Mouse (Mus musculus) lung, postnatal 0 days (tissue): ENCODE data around the gene Gm49711. TPM values are rescaled to one million over a fixed set of nuclear protein-coding genes. Genes with fewer than 3 reads are reported as not detected.

Experiments
- ATAC-seq: fragments of 200-750 bp; cut with Nextera tagmentation; 2 replicates; pipeline ENCODE4 v1.8.0; 2017; ENCODE audit warnings: moderate library complexity
- DNase-seq: peaks from one replicate; pipeline ENCODE4 v3.0.0-alpha.2; 2016; ENCODE audit warnings: low spot score
- H3K27ac ChIP-seq: fragments of 300-500 bp; sonication (generic); 2 replicates; pipeline ENCODE4 v1.5.1; 2014; ENCODE audit warnings: antibody characterized with exemption, mild to moderate bottlenecking, low read length, mixed read lengths
- H3K27me3 ChIP-seq: fragments of 300-500 bp; sonication (generic); replicated peaks from 2 replicates; pipeline ENCODE4 v1.6.1; 2014; ENCODE audit warnings: low read length, mixed read lengths; ENCODE audit not compliant: insufficient read depth
- H3K36me3 ChIP-seq: fragments of 300-500 bp; sonication (generic); 2 replicates; pipeline ENCODE4 v1.6.1; 2014; ENCODE audit warnings: low read length, mixed read lengths; ENCODE audit not compliant: insufficient read depth
- H3K4me1 ChIP-seq: fragments of 300-500 bp; sonication (generic); 2 replicates; pipeline ENCODE4 v1.6.1; 2014; ENCODE audit warnings: antibody characterized with exemption, low read depth, low read length, mixed read lengths; ENCODE audit not compliant: insufficient read depth
- H3K4me2 ChIP-seq: fragments of 300-500 bp; sonication (generic); replicated peaks from 2 replicates; pipeline ENCODE4 v1.6.1; 2014; ENCODE audit warnings: low read depth, mild to moderate bottlenecking, low read length, moderate library complexity, mixed read lengths
- H3K4me3 ChIP-seq: fragments of 300-500 bp; sonication (generic); 2 replicates; pipeline ENCODE4 v1.5.1; 2014; ENCODE audit warnings: low read depth, low read length
- H3K9ac ChIP-seq: fragments of 300-500 bp; sonication (generic); replicated peaks from 2 replicates; pipeline ENCODE4 v1.6.1; 2014; ENCODE audit warnings: low read depth, mild to moderate bottlenecking
- H3K9me3 ChIP-seq: fragments of 300-500 bp; sonication (generic); 2 replicates; pipeline ENCODE4 v1.6.1; 2016; ENCODE audit warnings: low read length, mixed read lengths
- CTCF ChIP-seq: IDR thresholded peaks from 2 replicates; pipeline ENCODE4 v1.5.1; 2016; ENCODE audit warnings: antibody characterized with exemption, mild to moderate bottlenecking
- EP300 ChIP-seq: IDR thresholded peaks from 2 replicates; pipeline ENCODE4 v1.6.1; 2016; ENCODE audit warnings: antibody characterized with exemption, mild to moderate bottlenecking, control low read depth
- WGBS: fragments of 180-500 bp; shearing (Covaris S2); extraction: QIAGEN DNeasy Blood & Tissue Kit; methylation state at CpG from one replicate; pipeline ENCODE4 v1.1.7; 2014; 5-methylcytosine and 5-hydroxymethylcytosine counted together
- polyA plus RNA-seq: library from polyadenylated mRNA; unstranded; fragments of >200 nt; fragmentation: Nextera tagmentation; extraction: Ambion mirVana; gene quantifications from 2 replicates; pipeline ENCODE4 v1.2.1, GENCODE M21; 2015

The Gm49711 gene
- polyA plus RNA-seq, 1 experiment from 2014 or later = 0.11 TPM

GRCm38 (mm10) chr16:92039966-92040365 is 18.1 kb upstream of the Gm49711 start:
- 95% methylated on average over 11 of the region's 11 CpGs for WGBS
- Histone ChIP-seq H3K36me3 (no peaks in the 10 kb centered on the region), H3K27me3 (no peaks in the 10 kb centered on the region), H3K4me3 (no peak overlapping the region), H3K9me3 (no peaks in the 10 kb centered on the region), H3K4me2 (no peak overlapping the region), H3K9ac (no peak overlapping the region), H3K27ac (no peak overlapping the region), H3K4me1 (no peaks in the 10 kb centered on the region)
- no peak for TF ChIP-seq CTCF
- TF ChIP-seq EP300 = no peak
- DNase-seq (no peak), ATAC-seq (no peak)

- H3K36me3 ChIP-seq = no peaks in the 10 kb centered on the region
- H3K27ac ChIP-seq = no peak overlapping the region
- H3K4me1 ChIP-seq = no peaks in the 10 kb centered on the region
- no peak overlapping the region for H3K4me3 ChIP-seq
- H3K4me2 ChIP-seq = no peak overlapping the region
- DNase-seq (no peak), ATAC-seq (no peak)
- 66% methylated on average over 7 of the region's 7 CpGs for WGBS
- H3K27me3 ChIP-seq = peaks cover 13% of the 10 kb centered on the region
- no peak overlapping the region for H3K9ac ChIP-seq
- TF ChIP-seq EP300 (no peak), CTCF (no peak)
- H3K9me3 ChIP-seq = peaks cover 3% of the 10 kb centered on the region; the same call in 1 of the 2 replicates
Measured at GRCm38 (mm10) chr16:92051777-92052310, 6.3 kb upstream of the Gm49711 start.

- peak; percentile 58; the same call in 1 of the 2 replicates for ATAC-seq
- Histone ChIP-seq H3K36me3 (no peaks in the 10 kb centered on the region), H3K27me3 (peaks cover 13% of the 10 kb centered on the region), H3K4me2 (no peak overlapping the region), H3K9ac (no peak overlapping the region), H3K9me3 (peaks cover 3% of the 10 kb centered on the region; the same call in 1 of the 2 replicates), H3K4me3 (no peak overlapping the region), H3K27ac (no peak overlapping the region), H3K4me1 (0 out of 2 replicates have a peak, but pooled peaks cover 3% of the 10 kb centered on the region)
- TF ChIP-seq EP300 = peak; percentile 16; the same call in 1 of the 2 replicates
- no peak for TF ChIP-seq CTCF
- DNase-seq = peak; percentile 59
- 48% methylated on average over 10 of the region's 10 CpGs for WGBS
Measured at GRCm38 (mm10) chr16:92052569-92052968, 5.5 kb upstream of the Gm49711 start.

- no peaks in the 10 kb centered on the region for H3K36me3 ChIP-seq
- peaks cover 3% of the 10 kb centered on the region; the same call in 1 of the 2 replicates for H3K9me3 ChIP-seq
- H3K4me3 ChIP-seq = no peak overlapping the region
- H3K27ac ChIP-seq = no peak overlapping the region
- 0 out of 2 replicates have a peak, but pooled peaks cover 3% of the 10 kb centered on the region for H3K4me1 ChIP-seq
- no peaks in the 10 kb centered on the region for H3K27me3 ChIP-seq
- no peak overlapping the region for H3K9ac ChIP-seq
- H3K4me2 ChIP-seq = no peak overlapping the region
- DNase-seq = no peak
- 22% methylated on average over 2 of the region's 2 CpGs for WGBS
- no peak for TF ChIP-seq EP300
- no peak for TF ChIP-seq CTCF
- ATAC-seq = no peak
Measured at GRCm38 (mm10) chr16:92056711-92057110, 1.4 kb upstream of the Gm49711 start.

GRCm38 (mm10) chr16:92057456-92057851 is 662 bp upstream of the Gm49711 start:
- H3K9ac ChIP-seq = peak overlapping the region; percentile 50; the same call in 1 of the 2 replicates
- no peak for TF ChIP-seq EP300
- TF ChIP-seq CTCF = no peak
- H3K4me3 ChIP-seq = peak overlapping the region; percentile 86
- no peaks in the 10 kb centered on the region for H3K27me3 ChIP-seq
- peaks cover 3% of the 10 kb centered on the region; the same call in 1 of the 2 replicates for H3K9me3 ChIP-seq
- H3K36me3 ChIP-seq = no peaks in the 10 kb centered on the region
- peak overlapping the region; percentile 99 for H3K4me2 ChIP-seq
- H3K27ac ChIP-seq = no peak overlapping the region
- 4% methylated on average over 11 of the region's 11 CpGs for WGBS
- DNase-seq = peak; percentile 11
- H3K4me1 ChIP-seq = 0 out of 2 replicates have a peak, but pooled peaks cover 3% of the 10 kb centered on the region
- ATAC-seq = no peak

GRCm38 (mm10) chr16:92058644-92059620 is 816 bp downstream of the Gm49711 start:
- H3K27me3 ChIP-seq = no peaks in the 10 kb centered on the region
- no peak overlapping the region for H3K27ac ChIP-seq
- H3K4me1 ChIP-seq = 0 out of 2 replicates have a peak, but pooled peaks cover 3% of the 10 kb centered on the region
- no peaks in the 10 kb centered on the region for H3K36me3 ChIP-seq
- DNase-seq (peak; percentile 9), ATAC-seq (peak; percentile 14)
- no peak for TF ChIP-seq CTCF
- no peak for TF ChIP-seq EP300
- H3K4me3 ChIP-seq = peak overlapping the region; percentile 86
- peak overlapping the region; percentile 99 for H3K4me2 ChIP-seq
- H3K9ac ChIP-seq = peak overlapping the region; percentile 54
- WGBS = 6% methylated on average over 36 of the region's 63 CpGs
- H3K9me3 ChIP-seq = no peaks in the 10 kb centered on the region; the same call in 1 of the 2 replicates
